Mouse (Mus musculus) MEL (cell line): ENCODE measurements around the gene Napsa. TPM values are rescaled to one million over a fixed set of nuclear protein-coding genes. Genes with fewer than 3 reads are reported as not detected.

Experiments
- DNase-seq: peaks from one replicate; pipeline ENCODE4 v3.0.0; 2011; ENCODE audit warnings: low read depth, low spot score
- H3K27ac ChIP-seq: 2 replicates; pipeline ENCODE4 v1.5.1; 2012; ENCODE audit warnings: low read depth, mild to moderate bottlenecking, control low read depth, low read length, moderate library complexity; ENCODE audit not compliant: control insufficient read depth
- H3K27me3 ChIP-seq, 2 experiments: fragments of 150-350 bp in 1 of 2; sonication (generic) in 1 of 2; 2 replicates each; pipeline ENCODE4 v1.6.1; 2012; ENCODE audit warnings: low read length in 2 of 2, mild to moderate bottlenecking in 2 of 2, improper control_type of control experiment in 1 of 2, moderate library complexity in 1 of 2; ENCODE audit not compliant: insufficient read depth in 2 of 2, control insufficient read depth in 1 of 2
- H3K36me3 ChIP-seq, 2 experiments: 2 replicates each; pipeline ENCODE4 v1.6.1; 2012 to 2014; ENCODE audit warnings: low read length in 2 of 2, improper control_type of control experiment in 1 of 2, inconsistent platforms in 1 of 2, mild to moderate bottlenecking in 1 of 2; ENCODE audit not compliant: insufficient read depth in 2 of 2, control insufficient read depth in 1 of 2
- H3K4me1 ChIP-seq, 2 experiments: fragments of 150-350 bp in 1 of 2; sonication (generic) in 1 of 2; 2 replicates each; pipeline ENCODE4 v1.6.1; 2012; ENCODE audit warnings: low read length in 2 of 2, improper control_type of control experiment in 1 of 2, mild to moderate bottlenecking in 1 of 2; ENCODE audit not compliant: insufficient read depth in 2 of 2, control insufficient read depth in 1 of 2
- H3K4me3 ChIP-seq, 2 experiments: fragments of 150-350 bp in 1 of 2; sonication (generic) in 1 of 2; 2 replicates each; pipeline ENCODE4 v1.5.1; 2012; ENCODE audit warnings: low read depth in 2 of 2, low read length in 2 of 2, mild to moderate bottlenecking in 2 of 2, moderate library complexity in 2 of 2, control low read depth in 1 of 2, improper control_type of control experiment in 1 of 2; ENCODE audit not compliant: control insufficient read depth in 1 of 2, insufficient read depth in 1 of 2
- H3K79me2 ChIP-seq: 2 replicates; pipeline ENCODE4 v1.6.1; 2012; ENCODE audit warnings: mild to moderate bottlenecking, low read length, moderate library complexity; ENCODE audit not compliant: control insufficient read depth, poor library complexity, insufficient read depth
- H3K9ac ChIP-seq: 2 replicates; pipeline ENCODE4 v1.6.1; 2012; ENCODE audit warnings: low read depth, mild to moderate bottlenecking, control low read depth, low read length, moderate library complexity; ENCODE audit not compliant: control insufficient read depth, poor library complexity, severe bottlenecking
- H3K9me3 ChIP-seq: fragments of 150-350 bp; sonication (generic); replicated peaks from 2 replicates; pipeline ENCODE4 v1.6.1; 2012; ENCODE audit warnings: mild to moderate bottlenecking, low read length, improper control_type of control experiment, moderate library complexity; ENCODE audit not compliant: insufficient read depth
- BHLHE40 ChIP-seq: IDR thresholded peaks from 2 replicates; pipeline ENCODE4 v1.6.1; 2012; ENCODE audit warnings: low read depth, mild to moderate bottlenecking, inconsistent platforms, low read length, improper control_type of control experiment, borderline replicate concordance
- CHD1 ChIP-seq: IDR thresholded peaks from 2 replicates; pipeline ENCODE4 v1.6.1; 2012; ENCODE audit warnings: low read depth, mild to moderate bottlenecking, inconsistent platforms, low read length, improper control_type of control experiment
- EP300 ChIP-seq, 2 experiments: IDR thresholded peaks; 2 replicates each; pipeline ENCODE4 v1.6.1; 2011; ENCODE audit warnings: improper control_type of control experiment in 2 of 2, low read length in 2 of 2, low read depth in 1 of 2, mild to moderate bottlenecking in 1 of 2
- GABPA ChIP-seq: IDR thresholded peaks from 2 replicates; pipeline ENCODE4 v1.6.1; 2012; ENCODE audit warnings: low read depth, mild to moderate bottlenecking, inconsistent platforms, low read length, improper control_type of control experiment, moderate library complexity
- KAT2A ChIP-seq: conservative IDR thresholded peaks from 2 replicates; pipeline ENCODE4 v1.6.1; 2012; ENCODE audit warnings: low read depth, low read length, improper control_type of control experiment, inconsistent platforms
- MAX ChIP-seq: IDR thresholded peaks from 2 replicates; pipeline ENCODE4 v1.6.1; 2011; ENCODE audit warnings: low read length, improper control_type of control experiment
- MAZ ChIP-seq: IDR thresholded peaks from 2 replicates; pipeline ENCODE4 v1.6.1; 2012; ENCODE audit warnings: low read depth, mild to moderate bottlenecking, inconsistent platforms, low read length, improper control_type of control experiment
- MEF2A ChIP-seq: IDR thresholded peaks from 2 replicates; pipeline ENCODE4 v1.6.1; 2014; ENCODE audit warnings: low read depth, mild to moderate bottlenecking, inconsistent platforms, low read length, improper control_type of control experiment; ENCODE audit not compliant: poor library complexity, insufficient replicate concordance, severe bottlenecking; ENCODE audit errors: extremely low read depth
- MXI1 ChIP-seq: IDR thresholded peaks from 2 replicates; pipeline ENCODE4 v1.6.1; 2011; ENCODE audit warnings: mild to moderate bottlenecking, low read depth, low read length, improper control_type of control experiment
- POLR2A ChIP-seq, 2 experiments: IDR thresholded peaks; 2 replicates each; pipeline ENCODE4 v1.6.1; 2011 to 2012; ENCODE audit warnings: low read length in 2 of 2, mild to moderate bottlenecking in 2 of 2, control low read depth in 1 of 2, improper control_type of control experiment in 1 of 2, low read depth in 1 of 2, moderate library complexity in 1 of 2; ENCODE audit not compliant: control insufficient read depth in 1 of 2, insufficient read depth in 1 of 2, poor library complexity in 1 of 2
- POLR2AphosphoS2 ChIP-seq: IDR thresholded peaks from 2 replicates; pipeline ENCODE4 v1.6.1; 2011; ENCODE audit warnings: low read length, improper control_type of control experiment
- RAD21 ChIP-seq: IDR thresholded peaks from 2 replicates; pipeline ENCODE4 v1.6.1; 2011; ENCODE audit warnings: mild to moderate bottlenecking, low read depth, low read length, improper control_type of control experiment
- TCF12 ChIP-seq: IDR thresholded peaks from 2 replicates; pipeline ENCODE4 v1.6.1; 2014; ENCODE audit warnings: low read depth, mild to moderate bottlenecking, inconsistent platforms, low read length, improper control_type of control experiment, moderate library complexity
- ZC3H11A ChIP-seq: IDR thresholded peaks from 2 replicates; pipeline ENCODE4 v1.6.1; 2012; ENCODE audit warnings: low read depth, mild to moderate bottlenecking, inconsistent platforms, low read length, improper control_type of control experiment
- ZNF384 ChIP-seq: IDR thresholded peaks from 2 replicates; pipeline ENCODE4 v1.6.1; 2012; ENCODE audit warnings: low read depth, mild to moderate bottlenecking, inconsistent platforms, low read length, improper control_type of control experiment
- polyA plus RNA-seq, 2 experiments: library from polyadenylated mRNA; stranded (reverse) in 1 of 2; unstranded in 1 of 2; fragments of >175 nt in 1 of 2; fragments of >200 nt in 1 of 2; gene quantifications; 2 replicates each; pipeline versions ENCODE4 v1.2.1 to v1.2.4; 2012; ENCODE audit warnings: low replicate concordance in 2 of 2, low read depth in 1 of 2; ENCODE audit not compliant: insufficient read length in 2 of 2, insufficient read depth in 1 of 2, missing spikeins in 1 of 2
- total RNA-seq: library from RNA; depleted of rRNA; stranded (reverse); fragments of 300-350 nt; gene quantifications from 2 replicates; pipeline ENCODE4 v1.2.3, GENCODE M21; 2012

Napsa gene
- total and polyA plus RNA-seq, 3 experiments = 0.33 TPM; not detected in 2

- Histone ChIP-seq H3K27me3 (no peaks in the 10 kb centered on the region), H3K36me3 (peaks cover 0 to 3% of the 10 kb centered on the region in 2 experiments; a peak in 2 of 4 replicates), H3K9ac (no peak overlapping the region), H3K4me3 (no peak overlapping the region), H3K4me1 (peaks cover 0 to 23% of the 10 kb centered on the region in 2 experiments; a peak in 3 of 4 replicates), H3K9me3 (no peaks in the 10 kb centered on the region), H3K27ac (no peak overlapping the region), H3K79me2 (peaks cover 25% of the 10 kb centered on the region)
- no peak for DNase-seq
- TF ChIP-seq ZC3H11A (no peak), POLR2AphosphoS2 (no peak), TCF12 (no peak), MAZ (no peak), CHD1 (no peak), POLR2A (IDR thresholded peaks at IDR 0.05; ENCODE audit: control insufficient read depth in 1 of 2, insufficient read depth in 1 of 2, low read depth in 1 of 2, low read length in 2 of 2, poor library complexity in 1 of 2) (no peak), ZNF384 (no peak), MEF2A (no peak), GABPA (no peak)
Measured at GRCm38 (mm10) chr7:44551731-44552130, 20.4 kb upstream of the Napsa start.

- Histone ChIP-seq H3K9me3 (no peaks in the 10 kb centered on the region), H3K9ac (no peak overlapping the region), H3K4me1 (peaks cover 0 to 24% of the 10 kb centered on the region in 2 experiments; a peak in 3 of 4 replicates), H3K36me3 (peaks cover 0 to 4% of the 10 kb centered on the region in 2 experiments; a peak in 2 of 4 replicates), H3K4me3 (peak overlapping the region in 1 of 2 experiments; percentile 60; a peak in 2 of 4 replicates), H3K27ac (no peak overlapping the region), H3K27me3 (no peaks in the 10 kb centered on the region), H3K79me2 (peaks cover 19% of the 10 kb centered on the region)
- DNase-seq = no peak
- TF ChIP-seq MXI1 (no peak), ZC3H11A (no peak), BHLHE40 (no peak), EP300 (IDR thresholded peaks at IDR 0.05; ENCODE audit: low read depth in 1 of 2, low read length in 2 of 2) (no peak), KAT2A (no peak), CHD1 (no peak), MAX (no peak), MEF2A (no peak), MAZ (no peak), RAD21 (no peak)
Measured at GRCm38 (mm10) chr7:44552141-44552908, 19.9 kb upstream of the Napsa start.
